Mouse (Mus musculus) ovary, postnatal 14 days (tissue): Measurements from ENCODE around the gene Gpr142.

Source experiments
- DNase-seq: peaks from one replicate; pipeline ENCODE4 v3.0.0; 2022; ENCODE audit warnings: low spot score

Gpr142 gene

GRCm38 (mm10) chr11:114798624-114799023, at the start of gene Gpr142:
Gene Gpr142 (plus strand): TSS chr11:114798924.
- no peak for DNase-seq

- no peak for DNase-seq
Measured at GRCm38 (mm10) chr11:114764820-114765818, 33.6 kb upstream of the Gpr142 start, which contains the start of gene Kif19a. Gene Kif19a (plus strand): TSS chr11:114765388.

GRCm38 (mm10) chr11:114769911-114770310, 28.8 kb upstream of the Gpr142 start:
- DNase-seq, result no peak

GRCm38 (mm10) chr11:114771896-114772295, 26.8 kb upstream of the Gpr142 start:
- DNase-seq, result no peak

- DNase-seq, result no peak
Measured at GRCm38 (mm10) chr11:114780076-114780475, 18.6 kb upstream of the Gpr142 start.

- DNase-seq, result no peak
Measured at GRCm38 (mm10) chr11:114785892-114786291, 12.8 kb upstream of the Gpr142 start.

- DNase-seq, result no peak
Measured at GRCm38 (mm10) chr11:114786326-114786725, 12.4 kb upstream of the Gpr142 start.

- no peak for DNase-seq
Measured at GRCm38 (mm10) chr11:114787611-114788010, 11.1 kb upstream of the Gpr142 start.

- peak; percentile 85 for DNase-seq
Measured at GRCm38 (mm10) chr11:114789061-114789714, 9.5 kb upstream of the Gpr142 start.

- no peak for DNase-seq
Measured at GRCm38 (mm10) chr11:114789716-114790115, 9.0 kb upstream of the Gpr142 start.

GRCm38 (mm10) chr11:114790171-114790570, 8.6 kb upstream of the Gpr142 start:
- no peak for DNase-seq

- no peak for DNase-seq
Measured at GRCm38 (mm10) chr11:114790841-114791240, 7.9 kb upstream of the Gpr142 start.

GRCm38 (mm10) chr11:114791351-114791889, 7.3 kb upstream of the Gpr142 start:
- no peak for DNase-seq

- DNase-seq, result no peak
Measured at GRCm38 (mm10) chr11:114791891-114792411, 6.8 kb upstream of the Gpr142 start.

GRCm38 (mm10) chr11:114792931-114793494, 5.7 kb upstream of the Gpr142 start:
- DNase-seq, result no peak

GRCm38 (mm10) chr11:114793868-114794545, 4.7 kb upstream of the Gpr142 start:
- DNase-seq, result no peak

GRCm38 (mm10) chr11:114794691-114795090, 4.0 kb upstream of the Gpr142 start:
- DNase-seq, result no peak

- DNase-seq, result peak; percentile 57
Measured at GRCm38 (mm10) chr11:114795231-114795746, 3.4 kb upstream of the Gpr142 start.

GRCm38 (mm10) chr11:114795848-114796322, 2.8 kb upstream of the Gpr142 start, which contains the start of gene Btbd17:
Gene Btbd17 (minus strand): TSS chr11:114795945.
- no peak for DNase-seq

- DNase-seq, result no peak
Measured at GRCm38 (mm10) chr11:114797176-114797575, 1.5 kb upstream of the Gpr142 start.

- DNase-seq, result no peak
Measured at GRCm38 (mm10) chr11:114797981-114798380, 743 bp upstream of the Gpr142 start.
